Mouse (Mus musculus): ENCODE measurements around the gene Serpinb6a.

The Serpinb6a gene

DNA sequence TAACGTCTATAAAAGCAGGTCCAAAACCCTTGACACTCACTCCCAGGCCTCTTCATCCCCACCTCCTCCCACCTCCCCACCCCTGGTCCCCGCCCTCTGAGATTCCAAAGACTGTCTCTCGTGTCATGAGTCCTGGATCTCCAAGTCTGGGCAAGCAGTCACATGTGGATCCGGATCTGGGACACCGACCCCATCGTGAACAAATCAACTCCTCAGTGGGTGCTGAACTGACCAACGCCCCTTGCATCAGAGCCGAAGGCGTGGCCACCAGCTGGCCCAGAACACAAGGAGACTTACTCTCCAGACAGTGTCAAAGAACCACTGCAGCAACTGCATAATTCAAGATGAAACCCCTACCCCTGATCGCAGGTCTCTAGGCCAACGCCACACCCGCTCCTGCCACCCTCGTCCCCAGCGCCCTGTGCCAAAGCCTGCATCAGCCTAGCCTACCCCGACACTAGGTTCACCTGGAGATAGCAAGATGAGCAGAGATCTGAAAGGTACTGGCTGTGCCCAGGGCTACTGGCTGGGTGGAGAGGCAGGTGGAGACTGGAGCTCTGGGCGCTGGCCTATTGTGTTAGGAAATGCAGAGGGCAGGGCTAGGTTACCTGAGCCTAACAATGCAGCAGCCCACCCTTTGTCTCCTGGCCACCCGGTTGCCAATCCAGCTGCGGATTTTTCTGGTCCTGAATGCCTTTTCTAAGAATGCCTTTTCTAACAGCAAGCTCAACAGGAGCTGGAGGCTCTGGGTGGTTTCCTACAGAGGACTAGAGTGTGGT, 97.2 kb downstream of the Serpinb6a start, which contains the start of gene Serpinb6c:
TSS of gene Serpinb6c (minus strand) at position 533 of the 779 bp plus-strand sequence.
- peak in 1 of 2 experiments; percentile 4 for DNase-seq

DNA sequence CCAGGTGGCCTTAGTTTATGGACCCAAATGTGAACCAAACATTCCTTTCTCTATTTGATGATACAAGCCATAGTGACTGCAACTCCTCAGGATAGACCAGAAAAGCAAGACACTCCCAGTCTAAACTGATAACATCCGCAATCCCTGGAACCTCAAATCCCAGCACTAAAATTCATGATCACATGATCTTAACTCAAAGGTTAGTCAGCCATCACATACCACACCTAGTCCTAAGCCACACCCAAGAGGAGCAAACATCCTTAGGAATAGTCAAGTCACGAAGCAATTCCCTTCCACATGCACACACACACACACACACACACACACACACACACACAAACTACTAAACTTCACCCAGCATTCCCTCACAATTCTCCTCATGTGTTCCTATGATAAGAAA, 99.3 kb downstream of the Serpinb6a start:
- DNase-seq, result no peak

- DNase-seq, result peak in 1 of 2 experiments; percentile 2
These were observed 108.4 kb downstream of the Serpinb6a start for GRCm38 (mm10) chr13:33894207-33894606.

All from lung, adult 18-20 months (tissue).